Mouse (Mus musculus): ENCODE measurements around the gene Prss44. TPM values are rescaled to one million over a fixed set of nuclear protein-coding genes. Genes with fewer than 3 reads are reported as not detected.

The Prss44 gene
- not detected for polyA plus RNA-seq (2017; shearing (Covaris generic))

DNA sequence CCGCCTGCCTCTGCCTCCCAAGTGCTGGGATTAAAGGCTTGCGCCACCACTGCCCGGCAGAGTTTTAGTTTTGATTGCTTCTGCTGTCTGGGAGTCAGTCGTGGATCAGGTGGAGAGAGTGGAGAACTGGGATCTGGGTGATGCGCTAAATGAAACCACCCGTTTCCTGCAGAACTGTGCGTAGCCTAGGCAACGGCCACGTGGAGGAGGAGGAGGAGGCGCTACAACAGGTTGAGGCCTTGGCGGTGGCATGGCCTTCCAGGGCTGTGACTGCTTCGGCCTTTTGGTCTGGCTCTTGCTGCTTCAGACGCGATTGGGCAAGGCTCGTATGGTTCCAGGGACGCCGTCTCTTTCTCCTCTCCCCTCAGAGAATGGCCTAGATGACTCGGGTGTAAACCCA is at the start of gene Prss44:
Gene Prss44, plus strand, starts transcription at position 206 of the 400 bp plus-strand sequence.

DNA sequence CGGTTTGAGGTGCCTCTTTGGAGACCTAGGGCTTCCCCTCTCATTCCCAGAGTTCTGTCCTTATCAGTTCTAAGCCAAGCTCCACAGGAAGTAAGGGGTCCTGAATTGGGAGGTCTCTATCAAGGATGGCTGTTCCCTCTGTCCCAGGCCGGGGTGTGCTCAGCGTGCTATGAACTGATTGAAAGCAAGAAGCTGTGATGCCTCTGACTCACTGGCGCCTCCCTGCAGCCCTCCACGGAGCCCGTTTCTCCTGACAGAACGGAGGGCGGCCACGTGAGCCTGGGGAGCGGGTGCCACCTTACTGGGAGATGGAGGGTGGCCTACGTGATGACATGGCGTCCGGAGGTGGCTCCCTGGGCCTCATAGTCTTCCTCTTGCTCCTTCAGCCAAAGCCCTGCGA is 15.9 kb upstream of the Prss44 start, which contains the start of gene Prss42:
Gene Prss42, plus strand, starts transcription at position 301 of the 400 bp plus-strand sequence.

DNA sequence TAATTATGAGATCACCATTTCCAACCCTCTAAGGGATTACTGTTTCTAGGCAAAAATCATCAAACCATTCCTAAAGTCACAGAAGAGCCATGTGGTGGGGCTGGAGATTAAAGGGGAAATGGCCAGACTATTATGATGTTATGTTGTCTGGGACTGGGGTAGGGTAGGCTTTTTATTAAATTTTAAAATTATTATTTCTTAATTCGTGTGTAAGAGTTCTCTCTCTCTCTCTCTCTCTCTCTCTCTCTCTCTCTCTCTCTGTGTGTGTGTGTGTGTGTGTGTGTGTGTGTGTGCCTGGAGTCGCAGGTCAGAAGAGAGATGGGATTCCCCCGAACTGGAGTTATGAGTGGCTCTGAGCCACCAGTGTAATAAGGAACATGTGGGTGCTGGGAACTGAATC is 12.6 kb downstream of the Prss44 start, which contains the start of gene Prss43:
Gene Prss43, plus strand, starts transcription at position 301 of the 400 bp plus-strand sequence.

DNA sequence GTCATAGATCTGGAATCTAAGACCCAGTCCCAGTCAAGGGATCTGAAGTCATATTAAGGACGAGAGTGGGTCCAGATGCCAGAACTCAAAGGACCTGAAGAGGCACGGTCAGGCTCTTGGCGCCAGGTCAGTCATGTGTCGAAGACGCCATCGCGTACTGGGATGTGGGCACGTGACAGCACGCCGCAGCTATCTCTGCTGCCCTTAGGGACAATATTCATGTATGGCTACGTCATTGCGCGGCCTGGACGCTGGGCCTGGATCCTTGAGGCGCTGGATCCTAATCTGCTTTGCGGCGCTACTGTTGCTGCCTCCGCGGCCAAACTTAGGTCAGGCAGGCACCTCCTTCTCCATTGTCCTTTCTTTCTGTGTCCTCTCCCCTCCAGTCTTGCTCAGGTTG is 20.6 kb downstream of the Prss44 start, which contains the start of gene Prss45:
Gene Prss45, plus strand, starts transcription at position 178 of the 400 bp plus-strand sequence.

DNA sequence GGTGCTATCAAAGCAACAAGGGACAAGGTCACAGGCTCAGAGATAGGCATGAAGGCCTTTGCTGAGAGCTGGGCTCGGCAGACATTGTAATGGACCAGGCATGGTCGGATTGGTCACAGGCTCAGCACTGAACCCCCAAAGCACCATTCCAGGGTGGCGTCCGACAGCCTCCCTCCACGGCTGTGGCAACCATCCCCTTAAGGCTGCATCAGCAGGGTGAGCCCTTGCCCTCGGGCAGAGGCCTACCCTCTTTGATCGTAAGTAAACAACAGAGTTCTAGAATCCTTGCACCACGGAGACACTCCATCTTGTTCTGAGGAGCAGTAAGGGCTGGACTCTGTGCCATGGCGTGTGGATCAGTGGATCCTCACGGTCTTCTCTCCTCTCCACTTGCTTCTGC is 30.4 kb downstream of the Prss44 start, which contains the start of gene Prss46:
Gene Prss46, plus strand, starts transcription at position 301 of the 400 bp plus-strand sequence.

DNA sequence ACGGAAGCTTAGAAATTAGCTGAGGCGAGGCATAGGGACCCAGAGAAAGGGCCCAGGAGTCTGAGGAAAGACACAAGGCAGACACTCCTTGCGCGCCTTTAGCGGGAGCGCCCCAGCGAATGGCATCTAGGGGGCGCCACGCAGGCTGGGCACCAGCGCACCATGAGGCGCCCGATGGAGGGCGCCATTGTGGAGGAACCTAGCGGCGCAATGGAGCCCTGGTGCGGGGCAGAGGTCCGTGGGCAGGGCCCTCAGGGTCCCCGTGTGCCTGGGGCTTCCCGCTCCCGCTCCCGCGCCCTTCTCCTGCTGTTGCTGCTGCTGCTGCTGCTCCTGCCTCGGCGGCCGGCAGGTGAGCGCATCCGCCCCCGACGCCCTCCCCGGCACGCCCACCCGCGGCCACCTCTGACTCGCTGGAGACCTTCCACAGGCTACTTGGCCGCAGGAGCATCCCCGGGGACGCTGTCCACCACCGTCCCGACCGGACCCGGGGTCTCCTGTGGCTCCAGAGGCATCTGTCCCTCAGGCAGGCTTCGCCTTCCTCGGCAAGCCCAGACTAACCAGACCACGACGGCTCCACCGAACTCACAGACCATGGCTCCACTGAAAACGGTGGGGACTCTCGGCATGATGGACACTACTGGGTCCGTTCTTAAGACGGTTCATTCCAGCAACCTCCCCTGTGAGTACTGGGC is 44.1 kb downstream of the Prss44 start, which contains the start of gene Prss50:
Gene Prss50, plus strand, starts transcription at position 187 of the 692 bp plus-strand sequence.

Other genes starting within 250 kb of the Prss44 start
- gene Nradd, start 189.5 kb upstream of the Prss44 start, polyA plus RNA-seq (2017; shearing (Covaris generic)), result 1.8 TPM
- 74.0 TPM for gene Nbeal2, start 159.8 kb upstream of the Prss44 start, polyA plus RNA-seq (2017; shearing (Covaris generic))
- 179 TPM for gene Ccdc12, start 157.5 kb upstream of the Prss44 start, polyA plus RNA-seq (2017; shearing (Covaris generic))
- not detected for gene Myl3, start 72.1 kb upstream of the Prss44 start, polyA plus RNA-seq (2017; shearing (Covaris generic))
- gene Pth1r, start 66.8 kb upstream of the Prss44 start, polyA plus RNA-seq (2017; shearing (Covaris generic)), result not detected
- not detected for gene Prss42, start 15.8 kb upstream of the Prss44 start, polyA plus RNA-seq (2017; shearing (Covaris generic))
- gene Prss43, start 12.7 kb downstream of the Prss44 start, polyA plus RNA-seq (2017; shearing (Covaris generic)), result not detected
- gene Prss45, start 20.6 kb downstream of the Prss44 start, polyA plus RNA-seq (2017; shearing (Covaris generic)), result not detected
- gene Prss46, start 30.5 kb downstream of the Prss44 start, polyA plus RNA-seq (2017; shearing (Covaris generic)), result not detected
- not detected for gene Prss50, start 44.0 kb downstream of the Prss44 start, polyA plus RNA-seq (2017; shearing (Covaris generic))
- gene Als2cl, start 65.9 kb downstream of the Prss44 start, polyA plus RNA-seq (2017; shearing (Covaris generic)), result 23.4 TPM
- 0.92 TPM for gene Tmie, start 66.1 kb downstream of the Prss44 start, polyA plus RNA-seq (2017; shearing (Covaris generic))
- gene Fam240a, start 102.9 kb downstream of the Prss44 start, polyA plus RNA-seq (2017; shearing (Covaris generic)), result not detected
- gene Tdgf1, start 132.2 kb downstream of the Prss44 start, polyA plus RNA-seq (2017; shearing (Covaris generic)), result 0.57 TPM
- not detected for gene Lrrc2, start 137.6 kb downstream of the Prss44 start, polyA plus RNA-seq (2017; shearing (Covaris generic))
- gene Rtp3, start 176.6 kb downstream of the Prss44 start, polyA plus RNA-seq (2017; shearing (Covaris generic)), result not detected
- not detected for gene Ltf, start 205.3 kb downstream of the Prss44 start, polyA plus RNA-seq (2017; shearing (Covaris generic))
- gene Ccrl2, start 243.5 kb downstream of the Prss44 start, polyA plus RNA-seq (2017; shearing (Covaris generic)), result 11.1 TPM

Data from effector memory CD4-positive, alpha-beta T cell, adult 5 months (primary cell).